Mouse (Mus musculus) common myeloid progenitor, adult 5-6 weeks (primary cell): ENCODE measurements around the gene Lair1. TPM values are rescaled to one million over a fixed set of nuclear protein-coding genes. Genes with fewer than 3 reads are reported as not detected.
"Not testable (repeated sequence)": the region's sequence is repeated elsewhere in the genome, so short reads cannot be mapped to it uniquely, and the experiment has no call there.

Source experiments
- ATAC-seq: replicated peaks from 2 replicates; pipeline ENCODE4 v1.8.0; 2016; ENCODE audit warnings: low read depth, mild to moderate bottlenecking, moderate TSS enrichment, inconsistent platforms; ENCODE audit not compliant: poor library complexity, severe bottlenecking
- total RNA-seq: library from RNA; stranded (forward); fragments of 200-1000, 187-1606 nt; gene quantifications from 2 replicates; pipeline ENCODE4 v1.2.3, GENCODE M21; 2017

Lair1 gene
- 19.7 and 23.0 TPM in 2 replicates for total RNA-seq

GRCm38 (mm10) chr7:4063013-4063412 is at the start of gene Lair1:
Gene Lair1 (minus strand): TSS chr7:4063204.
- ATAC-seq = peak; percentile 87

- no peak for ATAC-seq
Observed at GRCm38 (mm10) chr7:4111766-4112165, 48.8 kb upstream of the Lair1 start.

GRCm38 (mm10) chr7:4103411-4103810 is 40.4 kb upstream of the Lair1 start:
- ATAC-seq = peak; percentile 71; the same call in 1 of the 2 replicates

- no peak for ATAC-seq
Observed at GRCm38 (mm10) chr7:4101144-4101543, 38.1 kb upstream of the Lair1 start.

- ATAC-seq = peak; percentile 52; the same call in 1 of the 2 replicates
Observed at GRCm38 (mm10) chr7:4098832-4099231, 35.8 kb upstream of the Lair1 start.

- ATAC-seq = no peak
Observed at GRCm38 (mm10) chr7:4098301-4098700, 35.3 kb upstream of the Lair1 start.

GRCm38 (mm10) chr7:4091170-4091569 is 28.2 kb upstream of the Lair1 start:
- peak; percentile 38; the same call in 1 of the 2 replicates for ATAC-seq

GRCm38 (mm10) chr7:4088679-4089078 is 25.7 kb upstream of the Lair1 start:
- ATAC-seq = no peak

- ATAC-seq = no peak
Observed at GRCm38 (mm10) chr7:4087896-4088480, 25.0 kb upstream of the Lair1 start.

- ATAC-seq = peak; percentile 53
Observed at GRCm38 (mm10) chr7:4087238-4087895, 24.4 kb upstream of the Lair1 start.

GRCm38 (mm10) chr7:4085562-4085961 is 22.6 kb upstream of the Lair1 start:
- no peak for ATAC-seq

- ATAC-seq = no peak
Observed at GRCm38 (mm10) chr7:4084161-4084560, 21.2 kb upstream of the Lair1 start.

GRCm38 (mm10) chr7:4082804-4083203 is 19.8 kb upstream of the Lair1 start:
- peak; percentile 83 for ATAC-seq

GRCm38 (mm10) chr7:4081706-4082105 is 18.7 kb upstream of the Lair1 start:
- ATAC-seq = no peak

GRCm38 (mm10) chr7:4080552-4080951 is 17.5 kb upstream of the Lair1 start:
- peak; percentile 46 for ATAC-seq

GRCm38 (mm10) chr7:4079511-4079910 is 16.5 kb upstream of the Lair1 start:
- ATAC-seq = no peak

- peak; percentile 98 for ATAC-seq
Observed at GRCm38 (mm10) chr7:4073144-4073543, 10.1 kb upstream of the Lair1 start.

- peak; percentile 41 for ATAC-seq
Observed at GRCm38 (mm10) chr7:4071066-4071465, 8.1 kb upstream of the Lair1 start.

- peak; percentile 75 for ATAC-seq
Observed at GRCm38 (mm10) chr7:4063714-4064425, 866 bp upstream of the Lair1 start.

- ATAC-seq = not testable (repeated sequence)
Observed at GRCm38 (mm10) chr7:4060602-4061188, 2.3 kb downstream of the Lair1 start.
